Mouse (Mus musculus): ENCODE results near the gene Slc17a9.

- TF ChIP-seq CTCF (IDR thresholded peaks at IDR 0.05; ENCODE audit: extremely low read depth, insufficient read depth, low read length) = no peak
- TF ChIP-seq POLR2A (IDR thresholded peaks at IDR 0.05; ENCODE audit: extremely low read depth, insufficient read depth, low read length) = no peak
Measured at GRCm38 (mm10) chr2:180705066-180705465, 20.0 kb upstream of the Slc17a9 start.
